Mouse (Mus musculus): ENCODE results near the gene Mpped1.

DNA sequence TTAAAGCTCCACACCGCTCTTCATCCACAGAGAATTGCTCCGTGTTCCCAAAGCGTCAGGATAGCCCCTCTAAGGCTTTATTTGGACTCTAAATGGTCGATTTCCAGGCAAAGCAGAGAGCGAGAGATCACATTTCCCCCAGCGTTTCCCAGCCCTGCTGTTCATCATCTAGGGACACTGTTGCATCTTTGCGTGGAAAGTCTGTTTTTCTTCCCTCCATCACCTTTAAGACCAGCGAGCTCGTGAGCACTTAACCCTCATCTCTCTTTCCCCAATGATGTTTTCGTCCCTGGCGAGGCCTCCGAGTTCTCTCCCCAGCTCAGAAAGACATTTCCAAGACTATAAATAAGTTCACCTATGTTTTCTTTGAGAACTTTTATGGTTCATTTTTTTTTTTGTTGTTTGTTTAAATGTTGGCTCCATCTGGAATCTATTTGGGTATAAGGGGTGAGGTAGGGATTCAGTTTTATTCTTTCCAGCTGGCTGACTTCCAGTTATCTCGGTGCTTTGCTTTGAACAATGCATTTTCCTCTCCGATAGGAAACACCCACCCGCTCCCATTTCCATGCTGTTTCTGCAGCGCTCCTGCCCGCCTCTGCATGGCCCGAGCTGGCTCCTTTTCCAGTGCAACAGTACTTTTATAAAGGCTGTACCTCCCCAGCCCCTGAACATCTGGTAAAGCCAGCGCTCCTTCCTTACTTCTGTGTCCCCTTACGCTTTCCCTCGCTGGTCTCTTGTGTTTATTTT is 38.4 kb upstream of the Mpped1 start:
- no peak for TF ChIP-seq ZNF384 (IDR thresholded peaks at IDR 0.05; ENCODE audit: low read depth, low read length)
- no peak for TF ChIP-seq HCFC1 (IDR thresholded peaks at IDR 0.05; ENCODE audit: borderline replicate concordance, insufficient read depth, low read length)
